Mouse (Mus musculus) heart, postnatal 0 days (tissue): ENCODE data around the gene Taf13.

Experiments
- CTCF ChIP-seq: IDR thresholded peaks from 2 replicates; pipeline ENCODE4 v1.5.1; 2016; ENCODE audit warnings: antibody characterized with exemption, control low read depth, low read depth
- EP300 ChIP-seq: IDR thresholded peaks from 2 replicates; pipeline ENCODE4 v1.6.1; 2016; ENCODE audit warnings: antibody characterized with exemption, low read depth

DNA sequence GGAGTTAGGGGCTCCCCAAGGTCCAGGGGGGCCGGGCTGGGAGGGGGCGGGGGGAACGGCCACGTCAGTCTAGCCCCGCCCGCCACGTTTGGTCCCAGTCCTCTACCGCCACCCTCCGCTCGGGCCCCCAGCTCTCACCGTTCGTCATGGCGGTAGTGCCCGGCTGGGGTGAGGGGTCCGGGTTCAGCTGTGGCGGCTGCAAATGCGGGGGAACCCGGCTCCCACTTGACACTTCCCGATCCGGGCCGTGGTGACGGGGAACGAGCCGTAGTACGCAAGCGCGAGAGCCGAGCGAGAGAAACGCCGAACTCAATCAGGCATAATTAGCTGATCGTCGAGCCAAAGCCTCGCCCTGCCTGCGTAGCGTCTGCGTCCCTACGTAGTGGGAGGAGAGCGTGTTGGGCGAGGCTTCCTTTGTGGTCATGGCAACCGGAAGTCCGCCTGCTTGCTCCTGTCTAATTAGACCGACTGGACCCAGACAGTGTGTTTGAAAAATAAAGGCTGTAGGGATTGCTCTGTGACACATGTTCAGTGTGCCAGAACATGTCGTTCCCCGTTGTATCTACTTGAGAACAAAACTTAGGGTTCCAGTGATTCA, 9.3 kb upstream of the Taf13 start, which contains the start of gene Tmem167b:
- TF ChIP-seq CTCF (peak; percentile 4; the same call in 1 of the 2 replicates), EP300 (no peak)
